Mouse (Mus musculus) urinary bladder, postnatal 4 days (tissue): ENCODE data around the gene Dnttip1.
"Not testable (repeated sequence)": the region's sequence is repeated elsewhere in the genome, so short reads cannot be mapped to it uniquely, and the experiment has no call there.

Experiments used
- DNase-seq, 2 experiments: peaks; one replicate each; pipeline ENCODE4 v3.0.0; 2021 to 2022; ENCODE audit warnings: low spot score in 2 of 2

The Dnttip1 gene

GRCm38 (mm10) chr2:164781876-164782275, 36.1 kb downstream of the Dnttip1 start:
- no peak for DNase-seq

- DNase-seq: no peak
Measured at GRCm38 (mm10) chr2:164783926-164784581, 38.3 kb downstream of the Dnttip1 start.

- DNase-seq: no peak
Measured at GRCm38 (mm10) chr2:164784869-164785420, 39.2 kb downstream of the Dnttip1 start.

- DNase-seq: peak; percentile 81 to 89
Measured at GRCm38 (mm10) chr2:164785481-164786387, 40.0 kb downstream of the Dnttip1 start, which contains the start of gene Snx21. Snx21 (plus strand) TSS chr2:164785823.

GRCm38 (mm10) chr2:164786388-164786885, 40.7 kb downstream of the Dnttip1 start:
- no peak for DNase-seq

- no peak for DNase-seq
Measured at GRCm38 (mm10) chr2:164787032-164787431, 41.2 kb downstream of the Dnttip1 start.

GRCm38 (mm10) chr2:164787779-164788178, 42.0 kb downstream of the Dnttip1 start:
- no peak for DNase-seq

GRCm38 (mm10) chr2:164788411-164788810, 42.6 kb downstream of the Dnttip1 start:
- DNase-seq: no peak

- DNase-seq: no peak
Measured at GRCm38 (mm10) chr2:164790451-164790850, 44.7 kb downstream of the Dnttip1 start.

GRCm38 (mm10) chr2:164791841-164792261, 46.1 kb downstream of the Dnttip1 start:
- no peak for DNase-seq

GRCm38 (mm10) chr2:164792400-164793190, 46.8 kb downstream of the Dnttip1 start:
- DNase-seq: no peak

- no peak for DNase-seq
Measured at GRCm38 (mm10) chr2:164793236-164793635, 47.5 kb downstream of the Dnttip1 start.

- DNase-seq: no peak
Measured at GRCm38 (mm10) chr2:164793772-164794171, 48.0 kb downstream of the Dnttip1 start.

GRCm38 (mm10) chr2:164794293-164794692, 48.5 kb downstream of the Dnttip1 start:
- peak; percentile 72 to 85 for DNase-seq

GRCm38 (mm10) chr2:164795868-164796267, 50.1 kb downstream of the Dnttip1 start:
- no peak for DNase-seq

- DNase-seq: not testable (repeated sequence)
Measured at GRCm38 (mm10) chr2:164798554-164798953, 52.8 kb downstream of the Dnttip1 start.

- DNase-seq: no peak
Measured at GRCm38 (mm10) chr2:164800252-164801004, 54.6 kb downstream of the Dnttip1 start.

GRCm38 (mm10) chr2:164803201-164803920, 57.6 kb downstream of the Dnttip1 start:
- DNase-seq: no peak

- DNase-seq: no peak
Measured at GRCm38 (mm10) chr2:164803921-164804313, 58.1 kb downstream of the Dnttip1 start.
